Mouse (Mus musculus): ENCODE measurements around the gene Hacd2. TPM values are rescaled to one million over a fixed set of nuclear protein-coding genes. Genes with fewer than 3 reads are reported as not detected.
A peak's percentile ranks its signal among the peaks of the same experiment; 100 is the strongest.

The Hacd2 gene
- total RNA-seq, 2 experiments from 2014 or later = 30.1 to 30.8 TPM

- DNase-seq (ENCODE audit: low spot score in 2 of 2) = no peak
Observed at GRCm38 (mm10) chr16:35054432-35055193, 32.4 kb downstream of the Hacd2 start.

GRCm38 (mm10) chr16:35055194-35055506 is 32.9 kb downstream of the Hacd2 start:
- DNase-seq (ENCODE audit: low spot score in 2 of 2) = peak; percentile 38 to 39

GRCm38 (mm10) chr16:35055861-35056260 is 33.6 kb downstream of the Hacd2 start:
- no peak for DNase-seq (ENCODE audit: low spot score in 2 of 2)

GRCm38 (mm10) chr16:35056306-35056705 is 34.1 kb downstream of the Hacd2 start:
- peak in 1 of 2 experiments; percentile 36 for DNase-seq (ENCODE audit: low spot score in 2 of 2)

- no peak for DNase-seq (ENCODE audit: low spot score in 2 of 2)
Observed at GRCm38 (mm10) chr16:35056786-35057185, 34.6 kb downstream of the Hacd2 start.

- DNase-seq (ENCODE audit: low spot score in 2 of 2) = peak in 1 of 2 experiments; percentile 26
Observed at GRCm38 (mm10) chr16:35061017-35061416, 38.8 kb downstream of the Hacd2 start.

- DNase-seq (ENCODE audit: low spot score in 2 of 2) = no peak
Observed at GRCm38 (mm10) chr16:35065724-35066123, 43.5 kb downstream of the Hacd2 start.

- DNase-seq (ENCODE audit: low spot score in 2 of 2) = peak in 1 of 2 experiments; percentile 18
Observed at GRCm38 (mm10) chr16:35067095-35067494, 44.9 kb downstream of the Hacd2 start.

- DNase-seq (ENCODE audit: low spot score in 2 of 2) = no peak
Observed at GRCm38 (mm10) chr16:35067631-35068030, 45.4 kb downstream of the Hacd2 start.

- DNase-seq (ENCODE audit: low spot score in 2 of 2) = no peak
Observed at GRCm38 (mm10) chr16:35068886-35069285, 46.7 kb downstream of the Hacd2 start.

- DNase-seq (ENCODE audit: low spot score in 2 of 2) = no peak
Observed at GRCm38 (mm10) chr16:35074436-35074835, 52.2 kb downstream of the Hacd2 start.

GRCm38 (mm10) chr16:35075643-35076042 is 53.4 kb downstream of the Hacd2 start:
- no peak for DNase-seq (ENCODE audit: low spot score in 2 of 2)

- DNase-seq (ENCODE audit: low spot score in 2 of 2) = no peak
Observed at GRCm38 (mm10) chr16:35093500-35093899, 71.3 kb downstream of the Hacd2 start.

GRCm38 (mm10) chr16:35097870-35098530 is 75.8 kb downstream of the Hacd2 start:
- no peak for DNase-seq (ENCODE audit: low spot score in 2 of 2)

GRCm38 (mm10) chr16:35101751-35102420 is 79.7 kb downstream of the Hacd2 start:
- DNase-seq (ENCODE audit: low spot score in 2 of 2) = no peak

- no peak for DNase-seq (ENCODE audit: low spot score in 2 of 2)
Observed at GRCm38 (mm10) chr16:35102866-35103620, 80.8 kb downstream of the Hacd2 start.

GRCm38 (mm10) chr16:35107985-35108384 is 85.8 kb downstream of the Hacd2 start:
- DNase-seq (ENCODE audit: low spot score in 2 of 2) = no peak

GRCm38 (mm10) chr16:35109156-35109555 is 86.9 kb downstream of the Hacd2 start:
- DNase-seq (ENCODE audit: low spot score in 2 of 2) = no peak

GRCm38 (mm10) chr16:35109656-35110291 is 87.5 kb downstream of the Hacd2 start:
- DNase-seq (ENCODE audit: low spot score in 2 of 2) = no peak

GRCm38 (mm10) chr16:35110410-35111142 is 88.3 kb downstream of the Hacd2 start:
- peak; percentile 89 to 91 for DNase-seq (ENCODE audit: low spot score in 2 of 2)
